Mouse (Mus musculus) gastrocnemius, postnatal 10 days (tissue): ENCODE measurements around the gene Ffar2. TPM values are rescaled to one million over a fixed set of nuclear protein-coding genes. Genes with fewer than 3 reads are reported as not detected.
A peak's percentile ranks its signal among the peaks of the same experiment; 100 is the strongest.
"Not testable (repeated sequence)": the region's sequence is repeated elsewhere in the genome, so short reads cannot be mapped to it uniquely, and the experiment has no call there.

Source experiments
- DNase-seq: peaks from one replicate; pipeline ENCODE4 v3.0.0; 2021; ENCODE audit warnings: mixed read lengths
- long read RNA-seq, 2 experiments: library from polyadenylated mRNA; stranded (forward); transcript quantifications; one replicate each; pipeline ENCODE4 v2.0.0; 2021
- total RNA-seq, 2 experiments: library from RNA; stranded (reverse); gene quantifications; 2 replicates each; pipeline ENCODE4 v1.2.3; 2021

Gene Ffar2
- total RNA-seq: 1 to 10 TPM in 1 of 2 experiments, under 1 TPM in 1; 0.56 to 1.2 TPM
- long read RNA-seq, experiment 1, partial matches to known transcripts: 0 of 2 reads
- long read RNA-seq, experiment 1, other reads (novel, unspliced or antisense): 1 of 2 reads
- long read RNA-seq, experiment 2: 0 reads

DNA sequence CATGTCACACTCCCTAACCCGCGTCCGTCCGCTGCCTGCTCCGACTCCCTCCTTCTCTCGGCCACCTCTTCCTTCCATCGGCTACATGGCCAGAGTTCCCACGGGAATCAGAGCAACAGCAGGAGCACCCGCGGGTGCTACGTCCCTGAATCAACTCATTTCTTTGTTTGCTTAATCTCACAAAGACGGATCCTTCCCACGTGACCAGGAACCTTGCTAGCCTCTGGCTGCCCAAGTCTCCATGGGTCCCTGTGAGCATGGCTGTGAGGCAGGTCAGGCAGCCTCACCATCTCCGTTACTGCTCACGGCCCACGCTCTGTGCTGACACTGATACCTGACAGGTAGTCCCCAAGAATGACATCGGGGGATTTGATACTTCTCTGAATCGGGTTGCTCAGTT lies at the start of gene Ffar2:
TSS of gene Ffar2 (minus strand) at position 101 of the 400 bp plus-strand sequence.
- no peak for DNase-seq

DNA sequence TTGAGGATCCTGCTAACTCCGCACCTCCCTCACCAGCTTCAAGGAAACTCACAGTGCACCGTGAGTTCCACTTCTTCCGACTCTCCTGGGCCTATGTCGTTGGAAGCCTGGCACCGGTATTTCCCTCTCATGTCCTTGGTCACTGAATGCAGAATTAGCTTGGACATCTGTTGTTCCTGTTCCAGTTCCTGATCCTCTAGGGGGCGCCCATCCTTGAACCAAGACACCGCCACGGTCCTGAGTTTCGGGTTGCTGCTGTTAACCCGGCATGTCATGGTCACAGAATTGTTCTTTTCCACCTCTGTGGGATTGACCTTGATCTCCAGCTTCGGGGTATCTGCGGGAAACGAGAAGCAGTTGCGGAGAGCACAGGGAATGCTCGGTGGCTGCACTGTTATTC lies 49.5 kb upstream of the Ffar2 start:
- peak; percentile 79 for DNase-seq

DNA sequence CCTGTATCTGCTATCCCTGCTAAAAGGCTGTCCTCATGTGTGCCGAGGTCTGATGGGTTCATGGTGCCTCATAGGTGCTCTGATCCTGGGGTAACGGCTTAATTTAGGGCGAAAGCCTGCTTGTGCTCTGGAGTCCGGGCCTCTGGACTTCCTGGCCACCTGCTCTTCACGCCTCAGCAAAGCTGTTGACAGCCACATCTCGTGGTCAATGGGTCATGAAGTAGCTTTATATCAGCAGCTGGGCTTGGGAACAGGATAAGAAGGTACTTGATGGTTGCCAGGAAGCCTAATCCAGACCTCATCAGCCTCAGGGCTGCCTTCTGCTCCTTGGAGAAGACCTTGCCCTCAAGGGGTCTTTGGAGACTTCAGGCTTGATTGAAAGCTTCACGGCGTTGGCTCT lies 39.8 kb upstream of the Ffar2 start:
- no peak for DNase-seq

GRCm38 (mm10) chr7:30861464-30861863 lies 37.9 kb upstream of the Ffar2 start, which contains the start of gene Ffar1:
Gene Ffar1, minus strand, starts transcription at chr7:30861564.
- DNase-seq: no peak

GRCm38 (mm10) chr7:30859635-30860402 lies 36.2 kb upstream of the Ffar2 start:
- peak; percentile 36 for DNase-seq

- DNase-seq: peak; percentile 63
Observed at GRCm38 (mm10) chr7:30859290-30859634, 35.7 kb upstream of the Ffar2 start.

- DNase-seq: no peak
Observed at GRCm38 (mm10) chr7:30857746-30858145, 34.2 kb upstream of the Ffar2 start.

DNA sequence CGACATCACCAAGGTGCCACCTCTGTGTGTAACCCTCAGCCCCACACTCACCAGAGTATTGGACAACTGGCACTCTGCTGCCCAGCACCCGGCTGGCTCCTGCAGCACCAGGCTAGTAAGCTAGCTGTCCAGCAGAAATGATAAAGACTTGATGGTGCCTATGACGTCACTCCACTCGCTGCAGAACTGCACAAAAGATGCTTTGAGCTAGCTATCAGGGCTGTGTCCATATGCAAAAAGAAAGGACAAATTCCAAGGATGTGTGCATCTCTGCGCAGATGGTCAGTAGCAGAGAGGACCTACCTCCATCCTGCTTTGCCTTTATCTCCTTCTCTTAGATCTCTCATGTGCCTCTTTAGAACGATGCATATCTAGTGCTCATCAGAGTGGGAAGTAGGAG lies 32.5 kb upstream of the Ffar2 start, which contains the start of gene Ffar3:
TSS of gene Ffar3 (minus strand) at position 101 of the 400 bp plus-strand sequence.
- no peak for DNase-seq

- no peak for DNase-seq
Observed at GRCm38 (mm10) chr7:30851421-30851820, 27.8 kb upstream of the Ffar2 start.

DNA sequence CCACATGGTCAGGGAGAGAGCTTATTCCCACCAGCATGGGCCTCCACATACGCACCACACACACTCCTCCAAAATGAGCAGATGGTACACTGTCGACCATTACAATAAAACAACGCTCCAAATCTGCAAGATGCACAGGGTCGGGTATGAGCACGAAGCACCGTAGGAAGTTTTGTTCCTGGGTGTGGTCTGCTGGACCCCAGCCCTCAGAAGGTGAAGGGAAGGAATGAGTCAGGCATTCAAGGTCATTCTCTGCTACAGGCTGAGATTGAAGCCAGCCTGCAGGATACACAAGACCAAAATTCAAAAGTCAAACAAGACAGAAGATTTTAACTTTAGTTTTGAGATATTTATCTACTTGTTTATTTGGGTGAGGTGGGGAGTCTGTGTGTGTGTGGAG lies 24.4 kb upstream of the Ffar2 start:
- DNase-seq: no peak

GRCm38 (mm10) chr7:30847386-30847785 lies 23.8 kb upstream of the Ffar2 start:
- no peak for DNase-seq

- DNase-seq: no peak
Observed at GRCm38 (mm10) chr7:30846505-30847053, 23.0 kb upstream of the Ffar2 start.

DNA sequence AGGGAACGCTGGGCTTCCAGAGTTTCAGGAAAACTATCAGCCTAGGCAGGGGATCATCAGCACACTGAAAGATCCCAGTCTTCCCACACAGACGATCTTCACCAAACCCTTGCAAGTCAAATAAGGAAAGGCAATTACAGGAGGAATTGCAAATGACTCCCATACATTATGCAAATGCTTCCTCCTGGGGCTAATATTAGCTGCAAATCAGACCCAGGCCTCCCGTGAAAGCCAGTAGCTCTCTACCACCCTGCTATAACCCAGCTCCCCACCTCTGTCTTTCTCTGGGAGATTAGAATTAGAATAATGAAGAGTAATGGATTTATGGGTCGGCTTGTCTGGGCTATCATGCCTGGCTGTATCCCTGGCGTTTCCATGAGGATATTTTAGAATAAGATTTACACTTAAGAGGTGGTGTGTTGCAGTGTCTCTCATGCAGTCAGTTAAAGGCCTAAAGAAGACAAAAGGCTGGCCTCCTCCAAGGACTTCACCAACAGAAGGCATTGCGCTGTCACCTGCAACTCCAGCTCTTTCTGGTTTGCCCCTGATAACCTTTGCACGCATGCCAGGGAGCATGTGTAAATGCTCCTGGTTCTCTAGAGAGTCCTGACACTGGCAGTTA lies 21.2 kb upstream of the Ffar2 start:
- no peak for DNase-seq

GRCm38 (mm10) chr7:30842092-30842491 lies 18.5 kb upstream of the Ffar2 start:
- DNase-seq: no peak

DNA sequence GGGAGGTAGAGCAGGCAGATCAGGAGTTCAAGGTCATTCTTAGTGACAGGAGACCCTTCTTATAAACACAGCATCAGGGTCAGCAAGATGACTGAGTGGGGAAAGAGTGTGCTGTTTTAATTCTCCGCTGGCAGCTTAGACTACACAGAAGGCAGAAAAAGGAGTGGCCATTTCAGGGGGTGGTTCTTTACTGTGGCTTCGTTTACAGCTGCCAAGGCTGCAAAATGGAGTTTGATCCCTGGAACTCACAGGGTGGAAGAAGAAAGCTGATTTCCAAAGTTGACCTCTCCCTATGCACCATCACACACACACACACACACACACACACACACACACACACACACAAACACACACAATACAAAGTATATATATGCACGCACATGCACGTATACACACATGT lies 17.8 kb upstream of the Ffar2 start:
- DNase-seq: no peak

GRCm38 (mm10) chr7:30840306-30840705 lies 16.7 kb upstream of the Ffar2 start:
- no peak for DNase-seq

DNA sequence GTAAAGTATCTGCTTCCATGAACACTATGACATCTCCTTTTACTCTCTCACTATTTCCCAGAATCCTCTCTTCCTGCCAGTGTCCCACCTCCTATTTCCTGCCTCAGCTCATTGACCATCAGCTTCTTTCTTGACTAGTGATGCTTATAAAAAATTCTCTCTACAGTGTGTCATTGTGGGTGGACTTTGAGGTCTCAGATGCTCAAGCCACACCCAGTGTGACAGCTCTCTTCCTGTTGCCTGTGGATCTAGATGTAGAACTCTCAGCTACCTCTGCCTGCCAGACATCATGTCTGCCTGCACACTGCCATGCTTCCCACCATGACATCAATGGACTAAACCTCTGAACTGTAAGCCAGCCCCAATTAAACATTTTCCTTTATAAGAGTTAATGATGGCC lies 13.7 kb upstream of the Ffar2 start:
- no peak for DNase-seq

- DNase-seq: not testable (repeated sequence)
Observed at GRCm38 (mm10) chr7:30832684-30833083, 9.1 kb upstream of the Ffar2 start.

DNA sequence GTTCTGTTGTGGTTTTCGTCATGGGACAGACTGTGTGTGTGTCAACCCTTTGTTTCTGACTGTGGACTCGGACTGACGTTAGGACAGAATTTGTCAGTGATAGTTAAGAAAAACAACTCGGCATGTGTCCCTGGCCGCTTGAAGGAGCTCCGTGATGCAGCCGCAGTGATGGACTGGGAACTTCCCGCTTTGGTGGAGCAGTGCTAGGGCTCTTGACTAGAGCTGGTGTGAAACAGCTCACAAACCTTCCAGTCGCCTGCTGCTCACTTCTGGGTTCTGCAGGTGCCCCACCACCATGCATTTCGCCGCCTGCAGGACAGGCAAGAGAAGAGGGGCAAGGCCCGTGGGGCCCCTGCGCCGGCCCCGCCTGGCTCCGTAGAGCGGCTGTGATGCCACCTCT lies 8.7 kb upstream of the Ffar2 start:
- no peak for DNase-seq

- DNase-seq: no peak
Observed at GRCm38 (mm10) chr7:30829428-30829827, 5.9 kb upstream of the Ffar2 start.

- DNase-seq: not testable (repeated sequence)
Observed at GRCm38 (mm10) chr7:30828871-30829270, 5.3 kb upstream of the Ffar2 start.

- DNase-seq: no peak
Observed at GRCm38 (mm10) chr7:30826660-30827059, 3.1 kb upstream of the Ffar2 start.

GRCm38 (mm10) chr7:30824306-30824705 lies 731 bp upstream of the Ffar2 start:
- no peak for DNase-seq
